Mouse (Mus musculus) liver, embryonic 14.5 days (tissue): ENCODE data around the gene Inpp4b. TPM values are rescaled to one million over a fixed set of nuclear protein-coding genes. Genes with fewer than 3 reads are reported as not detected.

ENCODE experiments used
- ATAC-seq: fragments of 200-750 bp; cut with Nextera tagmentation; 2 replicates; pipeline ENCODE4 v1.8.0; 2017; ENCODE audit warnings: moderate number of reproducible peaks, mild to moderate bottlenecking, moderate library complexity; ENCODE audit not compliant: insufficient read depth
- DNase-seq, 3 experiments: peaks; one replicate each; pipeline ENCODE4 v3.0.0-alpha.2; 2012 to 2013; ENCODE audit warnings: low read depth in 3 of 3, low spot score in 3 of 3
- H3K27ac ChIP-seq: fragments of 300-500 bp; sonication (generic); 2 replicates; pipeline ENCODE4 v1.5.1; 2014; ENCODE audit warnings: moderate library complexity, mild to moderate bottlenecking, control low read depth, inconsistent platforms
- H3K27me3 ChIP-seq: fragments of 300-500 bp; sonication (generic); 2 replicates; pipeline ENCODE4 v1.6.1; 2014; ENCODE audit warnings: mild to moderate bottlenecking, low read length, moderate library complexity; ENCODE audit not compliant: control insufficient read depth, insufficient read depth
- H3K36me3 ChIP-seq: fragments of 300-500 bp; sonication (generic); replicated peaks from 2 replicates; pipeline ENCODE4 v1.6.1; 2014; ENCODE audit warnings: low read depth; ENCODE audit not compliant: control insufficient read depth, insufficient read depth
- H3K4me1 ChIP-seq, 2 experiments: fragments of 200-500 bp in 1 of 2; fragments of 300-500 bp in 1 of 2; sonication (generic) in 1 of 2; replicated peaks; 2 replicates each; pipeline ENCODE4 v1.6.1; 2012 to 2014; ENCODE audit warnings: antibody characterized with exemption in 1 of 2, inconsistent platforms in 1 of 2, low read length in 1 of 2; ENCODE audit not compliant: control insufficient read depth in 2 of 2, insufficient read depth in 2 of 2
- H3K4me2 ChIP-seq: fragments of 300-500 bp; sonication (generic); 2 replicates; pipeline ENCODE4 v1.6.1; 2014; ENCODE audit warnings: low read depth, mild to moderate bottlenecking, control low read depth, moderate library complexity
- H3K4me3 ChIP-seq, 2 experiments: fragments of 200-500 bp in 1 of 2; fragments of 300-500 bp in 1 of 2; sonication (generic) in 1 of 2; 2 replicates each; pipeline ENCODE4 v1.5.1; 2012 to 2014; ENCODE audit warnings: low read depth in 2 of 2, low read length in 2 of 2, mild to moderate bottlenecking in 2 of 2, control low read depth in 1 of 2, inconsistent platforms in 1 of 2, moderate library complexity in 1 of 2; ENCODE audit not compliant: insufficient read depth in 1 of 2
- H3K9ac ChIP-seq: fragments of 300-500 bp; sonication (generic); replicated peaks from 2 replicates; pipeline ENCODE4 v1.6.1; 2014; ENCODE audit warnings: mild to moderate bottlenecking, control low read depth, moderate library complexity
- H3K9me3 ChIP-seq: fragments of 300-500 bp; sonication (generic); 2 replicates; pipeline ENCODE4 v1.6.1; 2016; ENCODE audit warnings: low read length, mixed read lengths; ENCODE audit not compliant: control insufficient read depth
- CTCF ChIP-seq: IDR thresholded peaks from 2 replicates; pipeline ENCODE4 v1.5.1; 2016; ENCODE audit warnings: antibody characterized with exemption, low read depth, control low read depth
- EP300 ChIP-seq: IDR thresholded peaks from 2 replicates; pipeline ENCODE4 v1.6.1; 2016; ENCODE audit warnings: antibody characterized with exemption, low read depth
- WGBS: fragments of 180-500 bp; shearing (Covaris S2); extraction: QIAGEN DNeasy Blood & Tissue Kit; methylation state at CpG from one replicate; pipeline ENCODE4 v1.1.7; 2014; ENCODE audit not compliant: insufficient replicate concordance; 5-methylcytosine and 5-hydroxymethylcytosine counted together
- polyA plus RNA-seq, 2 experiments: library from polyadenylated mRNA; depleted of rRNA in 1 of 2; stranded (reverse) in 1 of 2; unstranded in 1 of 2; fragments of >200 nt; fragmentation: Nextera tagmentation in 1 of 2; extraction: Ambion mirVana in 1 of 2; gene quantifications; 2 replicates each; pipeline versions ENCODE4 v1.2.1 to v1.2.3; 2012 to 2014

The Inpp4b gene
- polyA plus RNA-seq (2012; rRNA removed), result 0.15 and 0.25 TPM in 2 replicates
- 0.77 and 1.8 TPM in 2 replicates for polyA plus RNA-seq (2014; fragmentation: Nextera tagmentation; extraction: Ambion mirVana)

DNA sequence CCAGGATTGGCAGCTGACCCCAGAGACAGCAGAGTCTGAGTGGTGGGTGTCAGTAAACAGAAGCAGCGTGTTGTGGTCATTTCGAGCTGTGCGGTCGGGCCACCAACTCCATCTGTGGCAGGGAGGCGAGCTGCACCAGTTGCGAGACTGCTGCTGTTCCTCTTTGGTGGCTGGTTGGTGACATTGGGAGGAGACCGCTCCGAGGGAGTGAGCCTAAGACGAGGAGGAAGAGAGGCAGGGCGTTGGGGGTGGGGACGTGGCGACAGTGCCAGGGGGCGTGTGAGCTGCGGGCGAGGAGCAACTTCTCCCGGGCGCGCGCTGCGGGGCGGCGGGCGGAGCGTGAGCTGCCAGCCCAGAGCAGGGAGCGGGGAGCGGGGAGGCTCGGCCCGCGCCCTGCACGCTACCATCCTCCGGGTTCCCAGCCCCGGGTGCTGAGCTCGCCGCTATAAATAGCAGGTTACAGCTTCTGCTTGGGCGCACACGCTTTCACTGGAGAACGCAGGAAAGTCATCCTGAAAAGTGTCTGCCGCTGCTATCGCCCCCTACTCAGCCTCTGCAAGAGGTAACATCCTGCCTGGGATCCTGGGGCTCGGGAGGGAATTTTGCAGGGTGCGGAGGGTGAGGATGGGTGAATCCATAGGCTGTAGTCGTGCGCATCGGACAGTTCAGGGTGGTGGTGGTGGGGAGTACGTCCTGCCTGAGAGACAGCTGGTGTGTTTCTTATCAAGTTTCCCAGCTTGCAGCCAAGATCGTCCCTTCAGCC lies at the start of gene Inpp4b:
Gene Inpp4b (plus strand): TSS at position 321 of the 763 bp plus-strand sequence.
- H3K4me1 ChIP-seq, result no peaks in the 10 kb centered on the region
- no peaks in the 10 kb centered on the region for H3K36me3 ChIP-seq
- no peaks in the 10 kb centered on the region; the same call in 1 of the 2 replicates for H3K27me3 ChIP-seq
- under 1% methylated on average over 37 of the region's 46 CpGs for WGBS
- ATAC-seq (peak; percentile 59), DNase-seq (peak in 1 of 3 experiments; percentile 31)
- TF ChIP-seq EP300 (no peak), CTCF (no peak)
- H3K4me2 ChIP-seq, result peak within 1 kb of the TSS; percentile 63
- H3K4me3 ChIP-seq, result peak within 1 kb of the TSS; percentile 40 to 43
- H3K9me3 ChIP-seq, result no peaks in the 10 kb centered on the region
- no peak within 1 kb of the TSS for H3K9ac ChIP-seq
- H3K27ac ChIP-seq, result no peak within 1 kb of the TSS

DNA sequence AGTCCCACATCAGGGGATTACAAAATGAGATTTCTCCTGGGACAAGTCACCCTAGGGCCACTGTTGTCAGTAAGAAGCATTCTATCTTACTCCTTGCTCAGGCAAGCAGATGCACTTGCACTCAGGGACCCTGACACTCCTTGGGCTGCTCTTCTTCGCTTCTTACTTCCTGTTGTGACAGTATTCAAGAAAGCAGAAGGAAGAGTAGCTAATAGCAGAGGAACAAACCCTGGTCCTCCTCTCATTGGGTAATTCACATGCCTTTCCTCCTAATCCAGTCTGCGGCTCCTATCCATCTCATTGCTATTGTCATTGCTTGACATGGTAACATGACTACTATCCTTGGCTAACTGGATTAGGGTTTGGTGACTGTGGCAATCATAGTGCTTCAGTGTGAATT lies 7.1 kb upstream of the Inpp4b start:
- WGBS, result 34% methylated on average over 2 of the region's 2 CpGs
- Histone ChIP-seq H3K4me3 (no peak overlapping the region), H3K36me3 (no peaks in the 10 kb centered on the region), H3K27ac (no peak overlapping the region), H3K4me1 (no peaks in the 10 kb centered on the region), H3K9ac (no peak overlapping the region), H3K4me2 (no peak overlapping the region), H3K9me3 (no peaks in the 10 kb centered on the region), H3K27me3 (no peaks in the 10 kb centered on the region)
- DNase-seq (no peak), ATAC-seq (no peak)
- TF ChIP-seq CTCF, result no peak
- TF ChIP-seq EP300, result no peak

DNA sequence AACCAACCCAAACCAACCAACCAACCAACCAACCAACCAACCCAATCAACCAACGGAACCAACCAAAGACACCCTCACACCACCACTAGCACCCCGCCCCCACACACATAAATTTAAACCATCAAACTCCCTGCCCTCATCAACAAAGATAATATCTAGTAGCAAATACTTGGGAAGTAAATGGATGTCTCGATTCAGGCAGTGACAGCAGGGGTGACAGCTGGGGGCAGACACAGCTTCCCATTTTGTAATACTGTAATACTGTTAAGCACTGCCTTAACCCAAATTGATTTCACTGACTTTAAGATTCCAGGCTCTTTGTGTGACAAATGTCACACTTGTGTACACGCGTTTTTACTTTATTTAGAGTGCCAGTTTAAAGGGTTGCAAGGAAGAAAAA lies 1.2 kb upstream of the Inpp4b start:
- 32% methylated on average over 5 of the region's 5 CpGs for WGBS

DNA sequence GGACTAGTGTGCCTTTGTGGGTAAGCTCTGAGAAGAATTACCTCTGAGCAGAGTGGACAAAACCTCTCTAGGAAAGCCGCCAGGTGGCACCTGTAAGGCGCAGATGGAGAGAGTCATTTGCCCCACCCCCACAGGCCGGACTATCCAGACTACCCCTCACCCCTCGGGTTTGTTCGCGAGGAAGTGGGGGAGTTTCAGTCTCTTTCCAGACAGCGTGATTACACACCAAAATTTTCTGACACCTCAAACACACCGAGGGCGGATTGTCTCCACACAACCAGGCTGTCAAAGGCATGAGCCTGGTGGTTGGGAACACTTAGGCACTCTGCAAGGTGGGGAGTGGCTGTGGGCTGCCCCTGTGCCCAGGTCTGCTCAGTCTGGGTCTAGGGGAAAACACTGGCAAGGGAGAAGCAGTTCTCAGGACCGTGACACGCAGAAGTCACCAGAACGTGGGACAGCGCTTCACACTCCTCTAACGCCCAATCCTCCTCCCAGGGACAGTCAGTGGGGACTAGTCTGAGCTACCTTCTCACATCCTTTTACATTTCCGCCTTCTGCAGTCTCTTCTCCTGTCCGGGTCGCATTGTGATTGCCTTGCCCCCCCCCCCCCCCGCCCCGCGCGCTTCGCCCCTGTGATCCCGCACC lies 643 bp upstream of the Inpp4b start:
- 1% methylated on average over 19 of the region's 23 CpGs for WGBS
- H3K9me3 ChIP-seq, result no peaks in the 10 kb centered on the region
- H3K9ac ChIP-seq, result no peak overlapping the region
- H3K36me3 ChIP-seq, result no peaks in the 10 kb centered on the region
- no peaks in the 10 kb centered on the region for H3K4me1 ChIP-seq
- H3K4me3 ChIP-seq, result peak overlapping the region; percentile 40 to 43
- DNase-seq, result no peak
- H3K27ac ChIP-seq, result no peak overlapping the region
- TF ChIP-seq EP300, result no peak
- TF ChIP-seq CTCF, result peak; percentile 37; the same call in 1 of the 2 replicates
- no peaks in the 10 kb centered on the region; the same call in 1 of the 2 replicates for H3K27me3 ChIP-seq
- ATAC-seq, result peak; percentile 31
- peak overlapping the region; percentile 63 for H3K4me2 ChIP-seq

More for the DNA sequence above, 1.2 kb upstream of the Inpp4b start:
- Histone ChIP-seq H3K9ac (no peak overlapping the region), H3K4me1 (no peaks in the 10 kb centered on the region), H3K9me3 (no peaks in the 10 kb centered on the region), H3K36me3 (no peaks in the 10 kb centered on the region), H3K27ac (no peak overlapping the region), H3K4me3 (no peak overlapping the region), H3K27me3 (no peaks in the 10 kb centered on the region; the same call in 1 of the 2 replicates), H3K4me2 (peak overlapping the region; percentile 63; the same call in 1 of the 2 replicates)
- ATAC-seq, result no peak
- no peak for DNase-seq
- TF ChIP-seq EP300, result no peak
- no peak for TF ChIP-seq CTCF

DNA sequence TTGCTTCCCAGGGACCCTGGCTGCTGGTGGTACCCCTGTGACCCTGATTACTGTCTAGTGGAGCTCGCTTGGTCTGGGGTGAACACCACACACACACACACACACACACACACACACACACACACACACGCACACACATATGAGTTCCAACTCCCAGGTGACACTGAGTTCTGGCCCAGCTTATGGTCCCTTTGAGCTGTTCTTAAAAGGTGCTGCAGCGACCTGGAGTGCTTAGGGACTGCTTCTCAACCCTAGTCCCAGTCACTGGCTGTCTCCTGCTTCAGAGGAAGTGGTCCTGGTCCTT lies 595 bp downstream of the Inpp4b start:
- 7% methylated on average over 3 of the region's 3 CpGs for WGBS
- no peaks in the 10 kb centered on the region; the same call in 1 of the 2 replicates for H3K27me3 ChIP-seq
- H3K4me1 ChIP-seq, result no peaks in the 10 kb centered on the region
- DNase-seq (no peak), ATAC-seq (no peak)
- H3K36me3 ChIP-seq, result no peaks in the 10 kb centered on the region
- peak overlapping the region in 1 of 2 experiments; percentile 40; a peak in 1 of 4 replicates for H3K4me3 ChIP-seq
- no peaks in the 10 kb centered on the region for H3K9me3 ChIP-seq
- TF ChIP-seq CTCF (no peak), EP300 (no peak)
- no peak overlapping the region for H3K9ac ChIP-seq
- H3K27ac ChIP-seq, result no peak overlapping the region
- H3K4me2 ChIP-seq, result no peak overlapping the region
